Mouse (Mus musculus): ENCODE measurements around the gene Ctns. TPM values are rescaled to one million over a fixed set of nuclear protein-coding genes. Genes with fewer than 3 reads are reported as not detected.

The Ctns gene
- total RNA-seq (2015; ENCODE audit: low replicate concordance) = 5.9 and 11.9 TPM in 2 replicates
- total RNA-seq (2017; ENCODE audit: low replicate concordance) = 7.7 and 15.1 TPM in 2 replicates

DNA sequence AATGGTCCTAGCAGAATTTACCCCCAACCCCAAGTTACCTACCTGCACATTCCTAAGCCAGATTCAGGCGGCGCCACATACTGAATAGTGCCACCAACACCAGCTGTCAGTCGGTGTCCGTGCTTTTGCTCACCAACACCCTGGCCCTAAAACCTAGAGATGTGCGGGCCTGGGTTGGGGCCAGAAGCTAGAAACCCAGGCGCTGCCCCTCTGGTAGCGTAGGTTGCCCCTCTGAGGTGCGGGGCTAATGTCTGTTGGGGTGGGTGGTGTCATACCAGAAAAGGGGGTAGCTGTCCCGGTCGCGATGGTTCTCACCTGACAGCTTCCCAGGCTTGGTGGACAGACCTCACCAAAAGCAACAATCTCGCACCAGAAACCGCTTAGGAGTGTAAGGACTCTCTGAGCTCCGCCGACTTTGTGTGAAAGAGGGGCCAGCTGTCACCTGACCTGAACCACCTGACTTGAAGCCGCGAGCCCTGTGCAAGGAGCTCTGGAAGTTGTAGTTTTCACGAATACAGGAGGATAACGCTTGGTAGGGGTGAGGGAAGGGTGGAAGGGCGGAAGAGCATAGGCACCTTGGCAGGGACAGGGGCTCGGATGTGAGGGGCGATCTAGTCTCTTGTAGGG is at the start of gene Ctns:
Gene Ctns, minus strand, starts transcription at position 440 of the 627 bp plus-strand sequence.
- peak; percentile 93 for ATAC-seq (replicated peaks; ENCODE audit: low FRiP score, poor library complexity, severe bottlenecking)

DNA sequence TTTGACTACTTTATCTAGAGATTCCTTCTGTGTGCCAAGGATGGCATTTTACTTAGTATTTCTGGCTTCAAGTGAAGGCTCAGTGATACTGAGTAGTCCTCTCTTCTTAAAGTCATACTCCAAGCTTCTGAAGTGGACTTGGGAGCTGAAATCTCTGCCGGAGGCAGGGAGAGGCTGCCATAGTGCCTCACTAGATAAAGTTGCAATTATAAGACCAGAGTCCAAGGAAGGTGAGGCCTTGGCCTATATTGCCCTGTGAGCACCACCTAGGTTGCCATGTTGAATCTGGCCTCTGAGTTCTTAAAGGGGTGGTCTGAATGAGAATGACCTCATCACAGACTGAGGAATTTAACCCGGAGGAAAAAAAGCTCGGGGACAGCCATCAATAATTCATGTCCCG is 43.9 kb upstream of the Ctns start:
- no peak for ATAC-seq (replicated peaks; ENCODE audit: low FRiP score, poor library complexity, severe bottlenecking)

DNA sequence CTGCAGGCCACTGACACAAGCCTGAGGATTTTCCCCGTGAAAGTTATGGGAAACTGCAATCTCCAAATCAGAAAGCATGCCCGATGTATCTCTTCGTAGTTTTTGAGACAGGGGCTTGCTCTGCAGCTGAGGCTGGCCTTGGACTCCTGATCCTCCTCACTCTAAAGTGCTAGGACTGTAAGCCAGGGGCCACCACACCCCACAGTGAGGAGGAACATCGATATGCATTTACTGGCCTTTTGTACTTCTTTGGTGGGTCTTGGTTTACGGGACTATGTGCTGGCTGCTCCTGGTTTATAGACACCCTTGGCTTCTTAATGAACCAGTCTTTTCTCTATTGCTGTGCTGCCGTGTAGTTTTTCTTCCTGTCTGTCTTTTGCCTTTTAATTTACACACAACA is 43.4 kb upstream of the Ctns start:
- no peak for ATAC-seq (replicated peaks; ENCODE audit: low FRiP score, poor library complexity, severe bottlenecking)

DNA sequence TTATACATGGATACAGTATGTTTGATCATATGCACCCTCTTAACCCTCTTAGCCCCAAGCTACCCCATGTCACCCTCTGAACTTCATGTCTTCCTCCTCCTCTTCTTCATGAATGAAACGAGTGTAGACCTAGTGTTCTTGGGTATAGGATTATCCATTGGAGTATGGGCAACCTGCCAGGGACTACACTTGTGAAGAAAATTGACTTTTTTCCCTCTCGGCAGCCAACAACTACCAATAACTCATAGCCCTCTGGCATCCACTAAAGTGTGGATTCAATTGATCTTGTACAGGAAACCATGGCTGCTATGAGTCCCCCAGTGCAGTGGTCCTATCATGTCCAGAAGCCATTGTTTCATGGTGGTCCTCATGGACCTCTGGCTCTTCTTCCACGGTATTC is 37.9 kb upstream of the Ctns start:
- no peak for ATAC-seq (replicated peaks; ENCODE audit: low FRiP score, poor library complexity, severe bottlenecking)

DNA sequence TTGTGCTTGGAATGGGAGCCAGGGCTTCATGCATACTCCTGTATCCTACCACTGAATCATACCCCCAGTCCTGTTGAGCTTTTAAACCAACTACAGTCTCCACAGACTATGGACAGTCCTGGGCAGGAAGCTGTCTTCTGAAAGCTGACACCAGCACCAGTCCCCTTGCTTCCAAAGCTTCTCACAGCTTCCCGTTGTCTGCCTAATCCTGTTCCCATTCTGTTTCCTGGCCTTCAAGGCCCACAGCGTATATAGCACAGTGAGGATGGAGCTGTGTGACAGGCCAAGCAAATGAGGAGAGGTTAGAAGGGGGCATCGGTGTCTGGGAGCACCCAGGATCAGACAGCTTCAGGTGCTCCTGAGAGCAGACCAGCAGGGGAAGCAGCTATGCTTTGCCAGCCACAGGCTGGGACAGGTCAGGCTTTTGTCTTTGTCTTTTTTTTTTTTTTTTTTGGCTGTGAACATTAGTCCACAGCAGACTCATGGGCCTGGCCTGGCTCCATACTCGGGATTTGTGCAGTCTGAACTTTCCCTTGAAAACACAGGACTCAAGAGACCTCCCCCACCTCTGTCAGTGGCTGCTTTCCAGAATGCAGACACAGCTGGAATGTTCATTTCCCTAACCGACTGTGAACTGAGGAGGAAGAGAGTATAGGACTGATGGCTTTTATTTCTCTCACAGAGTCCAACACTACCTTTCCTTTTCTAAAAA is 37.3 kb upstream of the Ctns start:
- ATAC-seq (replicated peaks; ENCODE audit: low FRiP score, poor library complexity, severe bottlenecking) = no peak

DNA sequence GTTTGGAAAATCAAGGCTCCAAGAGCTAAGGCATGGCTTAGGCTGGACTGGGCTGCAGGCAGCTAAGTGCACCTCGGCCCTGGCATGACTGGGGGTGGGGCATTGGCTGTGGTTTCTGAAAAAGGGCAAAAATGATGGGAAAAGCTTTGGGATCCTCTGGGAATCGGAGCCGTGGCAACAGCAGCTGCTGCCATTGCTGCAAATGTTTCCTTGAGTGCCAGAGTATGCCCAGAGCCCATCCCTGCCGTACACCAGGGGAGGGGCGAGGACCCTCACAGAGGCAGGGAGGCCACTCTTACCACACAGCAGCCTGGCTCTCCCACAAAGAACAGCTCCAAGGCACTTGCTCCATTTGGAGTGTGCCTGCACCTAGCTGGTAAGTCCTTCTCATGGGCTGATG is 35.1 kb upstream of the Ctns start, which contains the start of gene Trpv1:
Gene Trpv1, plus strand, starts transcription at position 301 of the 400 bp plus-strand sequence.
- no peak for ATAC-seq (replicated peaks; ENCODE audit: low FRiP score, poor library complexity, severe bottlenecking)

DNA sequence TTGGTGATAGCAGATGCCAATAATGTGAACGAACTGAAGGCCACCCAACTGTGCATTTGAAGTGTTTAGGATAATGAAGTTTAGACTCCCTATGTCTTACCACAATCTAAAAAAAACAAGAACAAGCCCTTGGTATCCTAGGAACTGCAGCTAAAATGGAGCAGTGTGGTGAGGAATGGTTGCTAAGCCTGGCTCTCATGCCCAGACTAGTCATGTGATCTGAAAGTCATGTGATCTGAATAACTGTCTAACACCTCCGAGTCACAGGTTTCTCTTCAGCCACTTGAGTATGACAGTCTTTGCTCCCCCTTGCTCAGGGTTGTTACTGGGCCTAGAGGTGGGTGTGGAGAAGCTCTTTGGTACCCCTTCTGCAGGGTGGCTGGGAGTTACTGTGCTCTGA is 33.7 kb upstream of the Ctns start:
- ATAC-seq (replicated peaks; ENCODE audit: low FRiP score, poor library complexity, severe bottlenecking) = no peak

DNA sequence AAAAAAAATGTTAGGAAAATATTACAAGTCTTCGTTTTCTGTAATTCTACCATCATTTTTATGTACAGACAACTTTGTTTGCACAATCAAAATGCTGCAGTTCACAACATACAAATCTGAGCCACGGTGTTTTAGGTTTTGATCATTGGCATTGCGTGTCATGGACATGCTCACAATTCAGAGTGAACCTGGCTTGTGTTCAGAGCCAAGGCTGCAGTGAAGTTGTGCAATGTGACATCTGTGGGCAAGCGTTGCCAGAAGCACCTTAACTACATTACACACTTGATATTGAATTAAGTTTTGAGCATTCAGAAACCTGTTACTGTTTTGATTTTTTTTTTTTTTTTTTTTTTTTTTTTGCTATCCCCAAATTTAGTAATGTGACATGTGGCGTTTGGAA is 31.2 kb upstream of the Ctns start:
- no peak for ATAC-seq (replicated peaks; ENCODE audit: low FRiP score, poor library complexity, severe bottlenecking)

DNA sequence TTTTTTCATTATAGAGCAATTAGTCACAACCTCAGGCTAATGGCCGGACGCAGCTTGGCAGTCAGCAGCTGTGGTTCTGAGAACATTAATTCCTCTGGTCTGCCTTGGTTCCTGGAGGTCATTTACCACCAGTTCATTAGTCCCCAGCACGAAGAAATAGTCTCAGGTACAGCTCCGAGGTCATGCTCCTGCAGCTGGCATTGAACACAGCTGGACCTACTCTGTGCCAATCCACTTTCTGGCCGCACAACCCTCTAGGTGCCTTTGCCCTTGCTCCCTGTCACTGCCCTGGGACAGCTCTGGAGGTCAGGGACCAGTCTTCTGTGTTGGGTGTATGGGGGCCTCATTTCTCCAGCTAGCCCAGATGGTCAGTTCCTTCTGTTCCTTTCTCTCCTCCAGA is 30.0 kb upstream of the Ctns start:
- ATAC-seq (replicated peaks; ENCODE audit: low FRiP score, poor library complexity, severe bottlenecking) = no peak

DNA sequence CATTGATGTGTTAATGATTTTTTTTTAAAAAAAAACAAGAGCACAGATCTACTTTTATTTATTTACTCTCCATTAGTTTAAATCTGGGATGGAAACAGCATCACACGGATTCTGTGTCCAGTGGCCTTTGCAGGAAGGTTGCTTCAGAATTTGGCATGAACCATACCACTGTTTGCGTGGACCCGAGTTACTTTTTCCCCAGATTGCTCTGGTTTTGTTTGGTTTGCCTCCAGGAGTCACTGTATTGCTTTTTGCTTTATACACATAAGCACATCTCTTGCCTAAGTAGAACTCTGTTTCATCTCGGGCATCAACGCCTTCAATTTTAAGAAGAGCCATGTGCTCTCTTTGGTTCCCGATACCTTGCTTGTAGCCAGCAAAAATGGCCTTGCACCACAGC is 27.0 kb upstream of the Ctns start:
- ATAC-seq (replicated peaks; ENCODE audit: low FRiP score, poor library complexity, severe bottlenecking) = no peak

DNA sequence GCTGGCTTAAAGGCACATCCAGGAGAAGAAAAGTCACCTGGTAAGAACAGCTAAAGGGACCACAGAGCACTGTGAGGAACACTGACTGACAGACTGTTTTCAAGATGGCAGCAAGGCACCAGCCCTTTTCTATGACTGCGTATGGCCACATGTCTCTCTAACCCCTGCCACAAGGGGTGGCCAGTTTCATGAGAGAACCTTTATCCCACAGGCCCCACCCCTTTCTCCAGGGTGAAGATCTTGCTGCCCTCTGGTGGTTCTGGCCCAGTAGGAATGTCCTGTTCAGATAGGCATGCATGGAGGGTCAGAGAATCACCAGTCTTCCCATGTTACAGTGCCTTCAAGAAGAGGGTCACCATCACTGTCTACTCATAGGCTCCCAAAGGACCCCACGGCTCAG is 25.1 kb upstream of the Ctns start:
- 0 out of 2 replicates have a peak, but pooled peaks have one; percentile 19 for ATAC-seq (replicated peaks; ENCODE audit: low FRiP score, poor library complexity, severe bottlenecking)

DNA sequence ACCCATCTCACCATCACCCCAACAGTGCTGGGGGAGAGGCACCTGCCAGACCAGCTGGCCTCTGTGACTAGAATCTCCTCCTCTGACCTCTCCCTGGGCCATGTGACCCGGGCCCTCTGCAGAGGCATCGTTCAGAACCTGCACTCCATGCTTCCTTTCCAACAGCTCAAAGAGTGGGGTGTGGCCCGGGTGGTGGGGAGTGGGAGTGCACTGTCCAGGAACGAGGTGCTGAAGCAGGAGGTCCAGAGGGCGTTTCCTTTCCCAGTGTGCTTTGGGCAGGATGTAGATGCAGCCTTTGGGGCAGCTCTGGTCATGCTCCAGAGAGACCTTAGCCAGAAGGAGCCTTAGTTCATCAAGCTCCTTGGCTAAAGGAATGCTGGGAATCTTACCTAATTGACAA is 24.0 kb upstream of the Ctns start:
- no peak for ATAC-seq (replicated peaks; ENCODE audit: low FRiP score, poor library complexity, severe bottlenecking)

DNA sequence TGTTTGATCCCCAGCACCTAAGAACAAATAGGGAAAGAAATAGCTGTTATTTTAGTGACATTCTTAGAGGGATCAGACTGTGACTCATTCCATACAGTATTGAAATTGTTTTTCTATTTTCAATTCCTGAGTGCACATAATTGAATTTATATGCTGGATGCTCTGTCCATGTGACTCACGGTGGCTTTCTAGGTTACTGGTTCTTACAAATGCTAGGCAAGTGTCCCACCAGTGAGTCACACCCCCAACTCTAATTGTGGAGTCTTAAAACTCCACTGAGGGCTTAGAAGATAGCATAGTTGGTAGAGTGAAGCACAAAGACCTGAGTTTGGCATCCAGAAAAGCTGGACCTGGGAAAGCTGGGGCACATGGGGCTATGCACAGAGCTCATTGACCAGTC is 21.8 kb upstream of the Ctns start:
- no peak for ATAC-seq (replicated peaks; ENCODE audit: low FRiP score, poor library complexity, severe bottlenecking)

DNA sequence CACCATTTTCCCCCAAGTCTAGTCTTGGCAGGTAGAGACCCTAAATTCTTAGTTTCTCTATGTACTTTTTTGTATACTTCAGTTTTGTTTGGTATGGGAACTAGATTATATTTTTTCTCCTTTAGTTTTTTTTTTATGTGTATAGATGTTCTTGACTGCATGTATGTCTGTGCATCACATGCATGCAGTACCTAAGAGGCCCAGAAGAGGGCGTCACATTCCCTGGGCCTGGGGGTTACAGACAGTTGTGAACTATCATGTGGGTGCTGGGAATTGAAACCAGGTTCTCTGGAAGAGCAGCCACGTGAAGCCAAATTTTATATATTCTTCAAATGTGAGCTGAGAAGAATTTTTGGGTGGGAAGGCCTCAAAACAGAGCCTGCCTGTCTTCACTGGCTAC is 20.8 kb upstream of the Ctns start:
- no peak for ATAC-seq (replicated peaks; ENCODE audit: low FRiP score, poor library complexity, severe bottlenecking)

DNA sequence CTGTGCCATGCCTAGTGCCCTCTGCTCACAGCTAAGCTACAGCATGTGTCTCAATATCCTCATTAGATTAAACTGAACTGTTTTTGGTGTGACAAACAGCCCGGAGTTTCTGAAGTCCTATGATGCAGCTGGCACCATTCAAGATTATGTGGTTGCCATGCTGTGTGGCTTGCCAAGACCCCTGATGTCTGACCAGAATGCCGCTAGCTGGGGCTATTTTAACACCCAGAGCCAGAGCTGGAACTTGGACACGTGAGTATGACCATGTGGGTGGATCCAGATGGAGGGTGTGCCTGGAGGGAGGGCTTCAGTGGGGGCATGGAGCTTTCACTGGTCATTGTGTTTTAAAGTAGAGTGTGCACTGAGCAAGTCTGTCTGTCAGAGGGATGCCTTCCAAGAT is 15.1 kb upstream of the Ctns start:
- ATAC-seq (replicated peaks; ENCODE audit: low FRiP score, poor library complexity, severe bottlenecking) = no peak

DNA sequence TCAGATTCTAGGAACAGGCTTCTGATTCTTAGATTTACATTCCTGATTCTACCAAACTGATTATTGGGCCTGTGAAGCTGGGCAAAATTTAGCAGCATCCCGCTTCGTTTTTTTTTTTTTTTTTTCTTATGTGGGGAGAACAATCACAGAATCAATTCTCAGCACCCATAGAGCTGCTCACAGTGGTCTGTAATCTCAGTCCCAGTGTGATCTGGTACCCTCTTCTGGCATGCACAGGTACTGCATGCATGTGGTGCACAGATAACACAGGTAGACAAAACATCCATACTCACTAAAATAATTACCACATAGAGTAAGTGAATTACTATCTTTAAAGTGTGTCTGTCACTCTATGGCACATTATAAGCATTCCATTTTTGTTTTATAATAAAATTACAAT is 8.8 kb upstream of the Ctns start:
- no peak; the same call in 1 of the 2 replicates for ATAC-seq (replicated peaks; ENCODE audit: low FRiP score, poor library complexity, severe bottlenecking)

DNA sequence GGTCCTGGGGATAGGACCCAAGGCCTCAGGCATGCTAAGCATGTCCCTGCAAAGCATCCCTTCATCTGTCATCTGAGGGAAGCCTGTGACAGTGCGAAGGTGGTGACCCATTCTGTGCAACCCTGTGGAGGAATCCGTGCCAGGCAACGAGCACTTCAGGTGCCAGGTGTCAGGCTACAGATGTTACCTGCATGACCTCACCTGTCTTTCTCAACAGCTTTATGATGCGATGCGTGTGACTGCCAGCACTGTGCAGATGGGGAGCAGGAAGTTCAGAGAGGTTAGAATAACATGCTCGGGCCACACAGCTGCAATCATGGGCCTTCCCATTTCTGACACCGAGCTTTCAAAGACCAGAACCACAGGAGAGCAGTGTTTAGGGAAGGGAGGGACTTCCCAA is 6.4 kb upstream of the Ctns start:
- ATAC-seq (replicated peaks; ENCODE audit: low FRiP score, poor library complexity, severe bottlenecking) = no peak

DNA sequence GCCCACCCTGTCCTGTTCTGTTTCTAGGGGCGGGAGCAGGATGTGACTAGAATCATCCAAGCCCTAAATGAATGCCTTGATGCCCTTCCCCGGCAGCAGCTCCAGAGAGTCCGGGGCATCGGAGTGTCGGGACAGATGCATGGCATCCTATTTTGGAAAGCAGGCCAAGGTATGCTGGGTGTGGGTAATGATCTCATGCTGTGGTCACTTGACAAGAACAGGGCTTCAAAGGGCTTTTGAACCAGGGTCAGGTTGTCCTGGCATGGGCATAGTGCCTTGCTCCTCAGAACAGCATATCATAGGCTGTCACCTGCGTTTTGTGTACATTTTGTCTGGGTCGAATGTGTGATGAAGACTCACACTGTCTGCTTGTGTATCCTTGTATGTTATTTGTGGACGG is 5.1 kb upstream of the Ctns start:
- ATAC-seq (replicated peaks; ENCODE audit: low FRiP score, poor library complexity, severe bottlenecking) = no peak

DNA sequence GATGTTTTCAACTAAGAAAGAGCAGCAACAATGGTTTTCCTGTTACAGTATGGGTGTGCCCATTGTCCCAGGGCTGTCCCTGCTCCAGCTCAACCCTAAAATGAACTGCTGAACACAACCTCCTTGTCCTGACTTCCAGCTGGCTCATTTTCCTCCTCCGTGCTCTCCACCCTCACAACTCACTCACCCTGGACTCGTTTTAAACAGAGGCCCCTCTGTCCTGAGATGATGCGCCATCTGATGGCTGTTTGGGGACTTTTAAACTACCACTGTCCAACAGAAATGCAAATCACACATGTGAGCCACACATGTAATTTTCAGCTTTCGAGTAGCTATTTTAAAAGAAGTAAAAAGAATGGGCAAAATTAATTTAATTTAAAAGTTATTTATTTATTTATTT is 2.8 kb upstream of the Ctns start:
- ATAC-seq (replicated peaks; ENCODE audit: low FRiP score, poor library complexity, severe bottlenecking) = no peak

DNA sequence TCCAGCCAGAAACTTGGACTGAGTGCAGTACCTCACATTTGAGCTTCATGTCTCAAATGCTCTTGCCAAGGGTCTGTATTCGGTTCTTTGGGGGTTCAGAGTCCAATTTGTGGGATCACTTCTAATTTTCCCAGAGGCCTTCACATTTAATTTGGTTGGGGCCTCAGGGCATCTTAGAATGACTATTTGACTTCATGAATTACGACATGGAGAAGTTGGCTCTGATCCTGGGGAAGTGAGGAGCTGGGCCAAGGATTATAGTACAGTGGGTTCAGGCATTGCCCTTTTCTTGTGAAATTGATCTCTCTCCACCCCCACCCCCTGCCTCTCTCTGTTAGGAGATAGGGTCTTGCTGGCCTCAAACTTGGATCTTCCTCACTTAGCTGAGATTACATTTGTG is 2.2 kb upstream of the Ctns start:
- ATAC-seq (replicated peaks; ENCODE audit: low FRiP score, poor library complexity, severe bottlenecking) = no peak

DNA sequence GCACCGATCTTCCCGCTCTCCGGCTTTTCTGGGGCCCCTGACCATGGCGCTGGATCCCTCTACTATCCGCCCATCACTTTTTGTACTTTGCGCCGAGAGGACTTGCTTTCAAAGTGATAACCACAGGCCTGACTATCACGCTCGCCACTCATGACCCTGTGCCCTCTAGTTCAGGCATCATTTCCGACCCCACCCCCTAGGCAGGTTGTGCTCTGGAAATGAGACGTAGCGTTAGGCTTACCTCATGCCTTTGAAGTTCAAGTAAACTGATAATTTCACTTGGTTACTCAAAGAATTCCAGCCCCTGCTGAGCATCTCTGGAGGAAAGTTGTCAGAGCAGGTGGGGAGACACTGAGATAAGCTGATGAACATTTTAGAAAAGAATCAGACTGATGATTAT is 1.0 kb upstream of the Ctns start:
- ATAC-seq (replicated peaks; ENCODE audit: low FRiP score, poor library complexity, severe bottlenecking) = no peak
